ENCODE assay signal across 9 mouse cellular contexts in the genomic region with DNA sequence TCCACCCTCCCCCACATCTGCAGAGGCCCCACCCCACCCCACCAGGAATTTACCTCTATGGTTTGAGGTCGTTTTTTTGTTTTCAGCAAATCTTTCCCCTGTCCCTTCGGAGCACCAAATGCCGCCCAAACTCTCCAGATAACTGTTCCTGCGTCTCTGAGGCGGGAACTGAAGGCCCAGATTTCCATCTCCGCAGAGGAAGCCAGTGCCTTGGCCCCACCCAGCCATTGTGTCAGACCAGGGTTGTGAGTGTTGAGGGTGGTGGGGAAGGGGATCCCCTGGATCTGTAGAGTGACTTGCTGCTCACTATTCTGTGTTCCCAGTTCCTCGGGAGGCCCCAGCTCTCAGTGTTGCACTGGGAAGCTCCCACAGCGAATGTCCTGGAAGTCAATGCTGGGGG. TPM values are rescaled to one million over a fixed set of nuclear protein-coding genes. Genes with fewer than 3 reads are reported as not detected.
DNase-seq lines count a peak whose midpoint lies in the region; ATAC-seq and TF ChIP-seq lines count a peak whose summit lies in the region.
"Had no signal": no experiment of that assay in that cellular context is flagged by ENCODE, and none has a peak within 500 bp of the region (broad histone marks: within the 10 kb centered on the region; RNA-seq: fewer than 3 reads in every experiment).

A gene (minus strand): TSS at position 173 of the 400 bp plus-strand sequence.

- intact Hi-C loops in gastrocnemius, adult 2 months (cut with DNase I), result no loop called here

- H3K36me3 ChIP-seq in embryonic facial prominence, embryonic 11.5 days (replicated peaks; ENCODE audit: control insufficient read depth, insufficient read depth, low read depth, low read length), result no peaks in the 10 kb centered on the region
- no peaks in the 10 kb centered on the region for H3K36me3 ChIP-seq in hindbrain, embryonic 11.5 days (ENCODE audit: control insufficient read depth, insufficient read depth, low read length)
- no peaks in the 10 kb centered on the region for H3K36me3 ChIP-seq in liver, embryonic 13.5 days
- H3K36me3 ChIP-seq in stomach, embryonic 15.5 days, result no peaks in the 10 kb centered on the region

- peak within 1 kb of the TSS; percentile 10 for H3K4me2 ChIP-seq in embryonic facial prominence, embryonic 11.5 days (ENCODE audit: low read depth, low read length)
- H3K4me2 ChIP-seq in hindbrain, embryonic 11.5 days (replicated peaks; ENCODE audit: low read depth, low read length), result no peak within 1 kb of the TSS
- no peak within 1 kb of the TSS for H3K4me2 ChIP-seq in liver, embryonic 13.5 days
- H3K4me2 ChIP-seq in stomach, embryonic 15.5 days, result 0 out of 2 replicates have a peak within 1 kb of the TSS, but pooled peaks have one; percentile 8

- peak within 1 kb of the TSS; percentile 89 for H3K27ac ChIP-seq in gastrocnemius, adult 2 months
- H3K27ac ChIP-seq in embryonic facial prominence, embryonic 11.5 days (replicated peaks; ENCODE audit: low read depth, low read length), result no peak within 1 kb of the TSS
- H3K27ac ChIP-seq in hindbrain, embryonic 11.5 days (ENCODE audit: low read depth, low read length), result no peak within 1 kb of the TSS
- H3K27ac ChIP-seq in liver, embryonic 13.5 days, result no peak within 1 kb of the TSS
- H3K27ac ChIP-seq in stomach, embryonic 15.5 days, result peak within 1 kb of the TSS; percentile 51; the same call in 1 of the 2 replicates

- no peak for DNase-seq in gastrocnemius, adult 2 months
- no peak for DNase-seq in gastrocnemius, adult 18-20 months (ENCODE audit: low spot score)
- DNase-seq in embryonic facial prominence, embryonic 11.5 days (ENCODE audit: low spot score), result no peak
- DNase-seq in hindbrain, embryonic 11.5 days (ENCODE audit: low spot score), result no peak
- DNase-seq in liver, embryonic 13.5 days, result no peak
- no peak for DNase-seq in spleen, postnatal 36 days (ENCODE audit: low spot score in 2 of 2)
- no peak for DNase-seq in spleen, postnatal 4 days (ENCODE audit: low spot score in 2 of 2)

- no peaks in the 10 kb centered on the region for H3K9me3 ChIP-seq in embryonic facial prominence, embryonic 11.5 days (replicated peaks; ENCODE audit: control insufficient read depth, low read length)
- H3K9me3 ChIP-seq in hindbrain, embryonic 11.5 days (ENCODE audit: control insufficient read depth, low read length), result no peaks in the 10 kb centered on the region
- H3K9me3 ChIP-seq in liver, embryonic 13.5 days (replicated peaks), result no peaks in the 10 kb centered on the region
- H3K9me3 ChIP-seq in stomach, embryonic 15.5 days, result no peaks in the 10 kb centered on the region

- no peak within 1 kb of the TSS for H3K9ac ChIP-seq in embryonic facial prominence, embryonic 11.5 days (replicated peaks; ENCODE audit: low read length)
- no peak within 1 kb of the TSS for H3K9ac ChIP-seq in hindbrain, embryonic 11.5 days (ENCODE audit: low read depth, low read length)
- no peak within 1 kb of the TSS for H3K9ac ChIP-seq in liver, embryonic 13.5 days
- H3K9ac ChIP-seq in stomach, embryonic 15.5 days, result no peak within 1 kb of the TSS

- 40% methylated on average over 8 of the region's 8 CpGs for WGBS in embryonic facial prominence, embryonic 11.5 days
- WGBS in hindbrain, embryonic 11.5 days, result 33% methylated on average over 8 of the region's 8 CpGs
- 29% methylated on average over 8 of the region's 8 CpGs for WGBS in liver, embryonic 13.5 days (ENCODE audit: insufficient replicate concordance)
- 46% methylated on average over 8 of the region's 8 CpGs for WGBS in stomach, embryonic 15.5 days

- H3K27me3 ChIP-seq in embryonic facial prominence, embryonic 11.5 days (ENCODE audit: control insufficient read depth, insufficient read depth, low read length), result peaks cover 20% of the 10 kb centered on the region
- peaks cover 25% of the 10 kb centered on the region for H3K27me3 ChIP-seq in hindbrain, embryonic 11.5 days (ENCODE audit: control insufficient read depth, insufficient read depth, low read length)
- H3K27me3 ChIP-seq in liver, embryonic 13.5 days, result peaks cover 57% of the 10 kb centered on the region
- peaks cover 19% of the 10 kb centered on the region; the same call in 1 of the 2 replicates for H3K27me3 ChIP-seq in stomach, embryonic 15.5 days (replicated peaks)

- TF ChIP-seq CTCF in gastrocnemius, adult 2 months (IDR thresholded peaks at IDR 0.05), result no peak

- ATAC-seq in embryonic facial prominence, embryonic 11.5 days (replicated peaks; ENCODE audit: insufficient number of reproducible peaks, low FRiP score, low TSS enrichment, low read depth), result no peak
- no peak for ATAC-seq in hindbrain, embryonic 11.5 days (ENCODE audit: low FRiP score)
- no peak for ATAC-seq in liver, embryonic 13.5 days (ENCODE audit: low read depth)
- no peak for ATAC-seq in stomach, embryonic 15.5 days (ENCODE audit: insufficient read depth, low FRiP score, low read depth)

- H3K4me1 ChIP-seq in embryonic facial prominence, embryonic 11.5 days (ENCODE audit: control insufficient read depth, insufficient read depth, low read length), result peaks cover 4% of the 10 kb centered on the region
- 0 out of 2 replicates have a peak, but pooled peaks cover 3% of the 10 kb centered on the region for H3K4me1 ChIP-seq in hindbrain, embryonic 11.5 days (replicated peaks; ENCODE audit: control insufficient read depth, insufficient read depth, low read length)
- peaks cover 11% of the 10 kb centered on the region for H3K4me1 ChIP-seq in liver, embryonic 13.5 days (replicated peaks)
- H3K4me1 ChIP-seq in stomach, embryonic 15.5 days, result peaks cover 10% of the 10 kb centered on the region

- H3K4me3 ChIP-seq in gastrocnemius, adult 2 months, result peak within 1 kb of the TSS; percentile 72
- H3K4me3 ChIP-seq in embryonic facial prominence, embryonic 11.5 days (ENCODE audit: low read depth, low read length), result no peak within 1 kb of the TSS
- 0 out of 2 replicates have a peak within 1 kb of the TSS, but pooled peaks have one; percentile 10 for H3K4me3 ChIP-seq in hindbrain, embryonic 11.5 days (ENCODE audit: low read depth, low read length)
- H3K4me3 ChIP-seq in liver, embryonic 13.5 days (replicated peaks), result peak within 1 kb of the TSS; percentile 7; the same call in 1 of the 2 replicates
- peak within 1 kb of the TSS; percentile 16 for H3K4me3 ChIP-seq in stomach, embryonic 15.5 days (replicated peaks)
- H3K4me3 ChIP-seq: erythroblast, embryonic 14.5 days had no signal

RNA-seq across cellular contexts. Expression of the gene that starts here (rescaled TPM):
- total RNA-seq in gastrocnemius, adult 2 months (2021), result 1 to 10 TPM; 5.9 to 9.7 TPM
- total RNA-seq in gastrocnemius, adult 18-20 months (2021), result 1 to 10 TPM; 5.8 to 9.7 TPM
- polyA plus RNA-seq in embryonic facial prominence, embryonic 11.5 days (2014; fragmentation: Nextera tagmentation; extraction: Ambion mirVana), result 4.4 and 4.5 TPM in 2 replicates
- 4.9 and 5.5 TPM in 2 replicates for polyA plus RNA-seq in hindbrain, embryonic 11.5 days (2014; fragmentation: Nextera tagmentation; extraction: Ambion mirVana)
- polyA plus RNA-seq in liver, embryonic 13.5 days (2015; fragmentation: Nextera tagmentation; extraction: Ambion mirVana), result 1.4 and 1.5 TPM in 2 replicates
- 8.5 and 8.8 TPM in 2 replicates for polyA plus RNA-seq in stomach, embryonic 15.5 days (2015; fragmentation: Nextera tagmentation; extraction: Ambion mirVana)
- polyA plus RNA-seq: erythroblast, embryonic 14.5 days had no signal

Comparison
In these comparisons a context has a peak if more than half of its experiments do, and no peak if none do; other contexts are left out.
1. H3K27ac ChIP-seq: peak in gastrocnemius, adult 2 months (single experiment) and stomach, embryonic 15.5 days (single experiment); none in embryonic facial prominence, embryonic 11.5 days (single experiment), hindbrain, embryonic 11.5 days (single experiment) and liver, embryonic 13.5 days (single experiment).
2. H3K4me2 ChIP-seq: peak in embryonic facial prominence, embryonic 11.5 days (single experiment) and stomach, embryonic 15.5 days (single experiment); none in hindbrain, embryonic 11.5 days (single experiment) and liver, embryonic 13.5 days (single experiment).